Mouse (Mus musculus) megakaryocyte, embryonic 14.5 days (primary cell): ENCODE results near the gene Eif2d. TPM values are rescaled to one million over a fixed set of nuclear protein-coding genes. Genes with fewer than 3 reads are reported as not detected.

Source experiments
- H3K27me3 ChIP-seq: replicated peaks from 2 replicates; pipeline ENCODE3; 2012; ENCODE audit warnings: inconsistent platforms
- H3K36me3 ChIP-seq: replicated peaks from 2 replicates; pipeline ENCODE3; 2012; ENCODE audit warnings: low read length, inconsistent platforms, mixed read lengths
- H3K4me1 ChIP-seq: 2 replicates; pipeline ENCODE4 v1.6.1; 2012; ENCODE audit warnings: inconsistent platforms
- H3K4me3 ChIP-seq: replicated peaks from 2 replicates; pipeline ENCODE3; 2012; ENCODE audit warnings: moderate library complexity, mild to moderate bottlenecking, inconsistent platforms
- H3K9me3 ChIP-seq: 2 replicates; pipeline ENCODE4 v1.6.1; 2012; ENCODE audit warnings: inconsistent platforms
- FLI1 ChIP-seq: IDR thresholded peaks from 2 replicates; pipeline ENCODE4 v1.6.1; 2012; ENCODE audit warnings: low read length, inconsistent platforms, mixed read lengths
- GATA1 ChIP-seq: IDR thresholded peaks from 3 replicates; pipeline ENCODE4 v1.6.1; 2012; ENCODE audit warnings: mixed read lengths, low read length, inconsistent platforms, borderline replicate concordance
- polyA plus RNA-seq: library from polyadenylated mRNA; stranded (reverse); fragments of >175 nt; gene quantifications from 2 replicates; pipeline ENCODE4 v1.2.3, GENCODE M21; 2012; ENCODE audit warnings: low replicate concordance; ENCODE audit not compliant: insufficient read depth

The Eif2d gene
- polyA plus RNA-seq, result 14.6 and 15.4 TPM in 2 replicates

GRCm38 (mm10) chr1:131153018-131153629 lies at the start of gene Eif2d:
TSS of gene Eif2d (plus strand) at chr1:131153181.
- Histone ChIP-seq H3K27me3 (no peaks in the 10 kb centered on the region), H3K36me3 (peaks cover 15% of the 10 kb centered on the region), H3K4me3 (peak within 1 kb of the TSS; percentile 95), H3K4me1 (peaks cover 43% of the 10 kb centered on the region), H3K9me3 (no peaks in the 10 kb centered on the region)
- TF ChIP-seq GATA1, result no peak
- no peak for TF ChIP-seq FLI1

DNA sequence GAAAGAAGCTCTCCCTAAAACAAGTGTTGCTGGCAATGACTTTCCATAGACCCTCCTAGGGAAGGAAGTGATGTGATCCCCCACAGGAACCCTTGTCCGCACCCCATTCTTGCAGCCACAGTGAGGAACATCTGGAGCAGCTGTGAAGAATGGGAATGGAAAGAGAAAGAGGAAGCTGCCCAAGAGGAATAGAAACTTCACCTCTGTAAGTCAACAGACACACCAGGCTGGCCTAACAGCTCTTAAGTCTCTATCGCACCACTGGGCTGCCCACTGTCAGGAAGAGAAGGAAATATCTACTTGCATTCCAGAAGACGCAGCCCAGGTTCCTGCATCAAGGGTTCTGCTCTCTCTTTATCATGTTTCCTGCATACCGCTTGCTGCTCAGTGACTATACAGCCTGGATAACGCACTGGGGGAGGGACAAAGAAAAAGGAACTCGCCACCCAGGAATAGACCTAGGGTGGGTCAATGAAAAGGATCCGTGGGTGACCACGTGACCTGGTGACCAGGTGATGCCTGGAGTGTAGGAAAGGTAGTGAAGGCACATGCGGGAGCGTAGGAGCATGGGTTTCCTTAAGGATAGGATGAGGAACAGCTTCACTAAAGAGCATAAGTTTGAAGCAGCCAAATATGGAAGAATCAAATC lies 49.1 kb upstream of the Eif2d start:
- Histone ChIP-seq H3K4me1 (peaks cover 81% of the 10 kb centered on the region), H3K9me3 (peaks cover 6% of the 10 kb centered on the region), H3K27me3 (no peaks in the 10 kb centered on the region), H3K36me3 (peaks cover 5% of the 10 kb centered on the region), H3K4me3 (peak overlapping the region; percentile 79)
- no peak for TF ChIP-seq FLI1

GRCm38 (mm10) chr1:131107575-131108308 lies 45.2 kb upstream of the Eif2d start:
- Histone ChIP-seq H3K4me1 (peaks cover 83% of the 10 kb centered on the region), H3K4me3 (no peak overlapping the region), H3K27me3 (no peaks in the 10 kb centered on the region), H3K9me3 (peaks cover 6% of the 10 kb centered on the region), H3K36me3 (peaks cover 5% of the 10 kb centered on the region)
- TF ChIP-seq FLI1 (no peak), GATA1 (no peak)

DNA sequence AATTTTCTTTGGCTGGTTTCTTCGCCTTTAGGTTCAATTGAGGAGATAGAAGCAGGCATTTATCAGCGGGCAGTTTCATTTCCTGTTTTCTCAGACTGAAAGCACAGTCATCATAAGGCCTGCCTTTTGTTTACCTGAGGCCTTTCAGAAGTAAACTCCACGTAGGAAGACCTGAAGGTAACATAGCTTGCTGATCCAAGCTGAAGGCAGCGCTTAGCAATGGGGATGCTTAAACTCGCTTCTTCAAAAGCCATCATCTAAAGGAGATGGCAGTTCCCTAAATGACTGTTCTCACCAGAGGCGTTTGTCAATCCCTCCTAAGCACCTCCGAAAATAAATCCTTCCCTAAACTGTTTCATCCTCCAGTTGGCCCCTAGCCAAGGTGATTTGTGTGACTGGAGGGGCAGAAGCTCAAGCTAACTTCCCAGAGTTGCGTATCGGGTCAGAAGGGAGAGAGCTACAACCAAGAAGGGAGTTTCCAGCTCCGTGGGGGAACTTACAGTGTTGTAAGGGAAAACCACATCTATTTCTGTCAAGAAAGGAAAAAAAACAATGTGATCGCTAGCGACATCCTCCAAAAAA lies 42.4 kb upstream of the Eif2d start:
- peaks cover 6% of the 10 kb centered on the region for H3K9me3 ChIP-seq
- H3K4me1 ChIP-seq, result peaks cover 84% of the 10 kb centered on the region
- no peaks in the 10 kb centered on the region for H3K27me3 ChIP-seq
- TF ChIP-seq FLI1, result no peak
- TF ChIP-seq GATA1, result no peak
- peak overlapping the region; percentile 70 for H3K4me3 ChIP-seq
- H3K36me3 ChIP-seq, result peaks cover 5% of the 10 kb centered on the region

DNA sequence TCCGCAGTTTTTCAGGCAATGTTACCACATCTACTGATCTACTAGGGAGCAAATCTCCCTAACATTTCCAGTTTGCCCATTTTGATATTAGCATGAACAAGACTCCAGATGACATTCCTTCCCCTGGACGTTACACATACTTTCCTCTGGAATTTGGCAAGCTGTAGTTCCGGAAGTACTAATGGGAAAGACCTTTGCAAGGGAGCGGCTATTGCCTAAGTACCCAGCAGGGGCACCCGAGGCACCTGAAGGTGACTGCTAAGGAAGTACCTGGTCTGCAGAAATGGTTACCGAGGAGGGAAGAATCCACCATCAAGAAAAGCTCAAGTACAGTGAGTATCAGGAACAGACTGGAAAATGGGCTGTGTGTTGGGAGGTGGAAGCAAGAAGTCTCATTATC lies 40.4 kb upstream of the Eif2d start:
- Histone ChIP-seq H3K4me1 (peaks cover 91% of the 10 kb centered on the region), H3K36me3 (no peaks in the 10 kb centered on the region), H3K9me3 (no peaks in the 10 kb centered on the region), H3K27me3 (peaks cover 4% of the 10 kb centered on the region), H3K4me3 (no peak overlapping the region)
- no peak for TF ChIP-seq FLI1
- no peak for TF ChIP-seq GATA1

DNA sequence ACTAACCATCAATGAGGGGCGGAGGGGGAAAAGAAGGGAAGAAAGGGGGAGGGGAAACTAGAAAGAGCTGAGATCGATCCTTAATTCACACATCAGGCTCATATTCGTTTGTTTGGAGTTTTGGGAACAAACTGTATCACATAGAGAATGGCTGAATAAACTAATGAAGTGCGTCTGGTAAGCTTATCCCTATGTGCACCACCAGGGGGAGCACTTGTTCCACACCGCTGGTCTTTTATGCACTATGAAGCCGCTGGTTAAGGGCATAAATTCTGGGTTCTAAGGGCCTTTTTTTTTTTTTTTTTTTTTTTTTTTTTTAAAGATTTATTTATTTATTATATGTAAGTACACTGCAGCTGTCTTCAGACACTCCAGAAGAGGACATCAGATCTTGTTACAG lies 37.0 kb upstream of the Eif2d start:
- TF ChIP-seq FLI1, result no peak
- no peak for TF ChIP-seq GATA1
- H3K27me3 ChIP-seq, result peaks cover 6% of the 10 kb centered on the region
- H3K36me3 ChIP-seq, result no peaks in the 10 kb centered on the region
- no peak overlapping the region for H3K4me3 ChIP-seq
- H3K4me1 ChIP-seq, result peaks cover 77% of the 10 kb centered on the region
- no peaks in the 10 kb centered on the region for H3K9me3 ChIP-seq

DNA sequence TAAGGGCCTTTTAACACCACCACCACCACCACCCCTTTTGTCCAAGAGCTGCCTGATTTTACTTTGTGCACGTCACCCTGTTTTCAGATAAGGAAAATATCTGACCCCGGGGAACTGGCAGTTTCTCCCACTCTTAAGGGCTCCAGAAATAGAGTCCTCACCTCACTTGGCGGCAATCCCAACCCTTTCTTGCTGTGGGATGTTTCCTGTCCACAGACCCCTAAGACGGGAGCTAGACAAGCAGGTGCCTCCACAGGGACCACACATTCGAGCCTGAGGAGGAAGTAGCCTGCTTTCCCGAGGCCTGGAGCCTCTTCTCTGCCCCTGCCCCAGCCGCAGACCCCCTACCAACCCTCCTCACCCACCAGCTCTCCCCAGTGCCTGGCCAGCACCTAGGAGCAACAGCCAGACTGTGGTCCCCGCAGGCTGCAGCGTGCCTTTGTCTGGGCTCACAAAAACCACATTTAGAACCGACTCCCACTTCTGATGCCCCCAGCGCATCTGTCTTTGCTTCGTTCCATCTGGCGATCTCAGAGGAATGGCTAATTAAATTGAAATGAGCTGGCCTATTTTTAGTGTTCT lies 36.5 kb upstream of the Eif2d start:
- TF ChIP-seq GATA1 (no peak), FLI1 (no peak)
- H3K4me3 ChIP-seq, result peak overlapping the region; percentile 26
- H3K36me3 ChIP-seq, result no peaks in the 10 kb centered on the region
- H3K27me3 ChIP-seq, result peaks cover 6% of the 10 kb centered on the region
- no peaks in the 10 kb centered on the region for H3K9me3 ChIP-seq
- peaks cover 72% of the 10 kb centered on the region for H3K4me1 ChIP-seq

DNA sequence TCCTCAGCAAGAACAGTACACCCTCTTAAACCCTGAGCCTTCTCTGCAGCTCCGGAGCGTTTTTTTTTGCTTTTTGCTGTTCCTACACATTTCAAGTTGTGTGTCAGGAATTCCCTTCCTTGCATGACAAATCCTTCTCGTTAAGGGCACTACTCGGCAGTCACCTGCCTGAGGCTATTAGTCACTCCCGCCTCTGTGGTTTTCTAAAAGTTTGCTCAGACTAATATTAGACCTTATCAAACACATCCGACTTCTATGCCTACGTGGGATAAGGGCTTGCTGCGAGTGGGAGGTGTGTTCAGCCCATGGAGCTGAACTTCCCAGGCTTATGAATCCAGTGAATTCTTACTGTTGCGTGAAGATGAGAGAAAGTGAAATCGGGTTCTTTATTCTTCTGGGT lies 34.5 kb upstream of the Eif2d start:
- Histone ChIP-seq H3K4me1 (peaks cover 69% of the 10 kb centered on the region), H3K4me3 (no peak overlapping the region), H3K36me3 (no peaks in the 10 kb centered on the region), H3K9me3 (no peaks in the 10 kb centered on the region), H3K27me3 (peaks cover 6% of the 10 kb centered on the region)
- TF ChIP-seq GATA1 (no peak), FLI1 (no peak)

- Histone ChIP-seq H3K4me3 (no peak overlapping the region), H3K36me3 (no peaks in the 10 kb centered on the region), H3K27me3 (peaks cover 6% of the 10 kb centered on the region), H3K4me1 (peaks cover 69% of the 10 kb centered on the region), H3K9me3 (no peaks in the 10 kb centered on the region)
- TF ChIP-seq GATA1, result no peak
- no peak for TF ChIP-seq FLI1
Measured at GRCm38 (mm10) chr1:131119026-131119425, 34.0 kb upstream of the Eif2d start.
